ENCODE assay signal across 16 mouse cellular contexts in genomic region chr5:142931241-142931745, GRCm38 (mm10). TPM values are rescaled to one million over a fixed set of nuclear protein-coding genes. Genes with fewer than 3 reads are reported as not detected.
DNase-seq lines count a peak whose midpoint lies in the region; ATAC-seq and TF ChIP-seq lines count a peak whose summit lies in the region.
"Had no signal": no experiment of that assay in that cellular context is flagged by ENCODE, and none has a peak within 500 bp of the region (broad histone marks: within the 10 kb centered on the region; RNA-seq: fewer than 3 reads in every experiment).

No protein-coding gene starts in this region.

- no peaks in the 10 kb centered on the region for H3K9me3 ChIP-seq in heart, embryonic 12.5 days (replicated peaks)
- no peaks in the 10 kb centered on the region for H3K9me3 ChIP-seq in midbrain, embryonic 10.5 days (replicated peaks)
- no peaks in the 10 kb centered on the region for H3K9me3 ChIP-seq in midbrain, embryonic 11.5 days (ENCODE audit: control insufficient read depth, low read length)
- no peaks in the 10 kb centered on the region for H3K9me3 ChIP-seq in limb, embryonic 10.5 days (replicated peaks)
- H3K9me3 ChIP-seq in forebrain, embryonic 13.5 days (replicated peaks), result no peaks in the 10 kb centered on the region
- H3K9me3 ChIP-seq: midbrain, embryonic 15.5 days had no signal

- peaks cover 33% of the 10 kb centered on the region for H3K4me1 ChIP-seq in heart, embryonic 12.5 days (replicated peaks)
- H3K4me1 ChIP-seq in midbrain, embryonic 10.5 days, result peaks cover 39% of the 10 kb centered on the region
- H3K4me1 ChIP-seq in midbrain, embryonic 11.5 days (ENCODE audit: control insufficient read depth, insufficient read depth, low read length), result peaks cover 15% of the 10 kb centered on the region
- peaks cover 46% of the 10 kb centered on the region for H3K4me1 ChIP-seq in limb, embryonic 10.5 days
- H3K4me1 ChIP-seq in small intestine, adult 2 months (ENCODE audit: control insufficient read depth, insufficient read depth, insufficient read length, low read length), result peaks cover 31% of the 10 kb centered on the region; the same call in 1 of the 2 replicates
- H3K4me1 ChIP-seq in forebrain, embryonic 13.5 days, result peaks cover 21% of the 10 kb centered on the region

- H3K9ac ChIP-seq in heart, embryonic 12.5 days, result no peak overlapping the region
- H3K9ac ChIP-seq in midbrain, embryonic 11.5 days (ENCODE audit: low read length), result no peak overlapping the region
- no peak overlapping the region for H3K9ac ChIP-seq in forebrain, embryonic 13.5 days
- H3K9ac ChIP-seq: hindbrain, embryonic 14.5 days; midbrain, embryonic 15.5 days had no signal

- no peak overlapping the region for H3K27ac ChIP-seq in heart, embryonic 12.5 days (ENCODE audit: poor library complexity, severe bottlenecking)
- H3K27ac ChIP-seq in midbrain, embryonic 10.5 days (replicated peaks), result peak overlapping the region; percentile 17; the same call in 1 of the 2 replicates
- no peak overlapping the region for H3K27ac ChIP-seq in midbrain, embryonic 11.5 days (ENCODE audit: low read depth, low read length)
- H3K27ac ChIP-seq in limb, embryonic 10.5 days, result peak overlapping the region; percentile 42
- peak overlapping the region; percentile 29; the same call in 1 of the 2 replicates for H3K27ac ChIP-seq in small intestine, adult 2 months (ENCODE audit: insufficient read depth, low read depth, low read length)
- H3K27ac ChIP-seq in forebrain, embryonic 13.5 days, result no peak overlapping the region
- H3K27ac ChIP-seq: hindbrain, embryonic 14.5 days; midbrain, embryonic 15.5 days had no signal

- DNase-seq in heart, adult 11 months, result peak; percentile 93
- no peak for DNase-seq in midbrain, embryonic 10.5 days (ENCODE audit: low spot score)
- DNase-seq in midbrain, embryonic 11.5 days (ENCODE audit: low spot score, missing footprints), result no peak
- no peak for DNase-seq in limb, embryonic 10.5 days (ENCODE audit: low spot score)
- DNase-seq in thymus, postnatal 14 days, result no peak
- DNase-seq: adrenal gland, adult 2 months; kidney, adult 9 months; retina, postnatal 1 day had no signal

- H3K27me3 ChIP-seq in heart, embryonic 12.5 days (replicated peaks), result no peaks in the 10 kb centered on the region
- peaks cover 47% of the 10 kb centered on the region for H3K27me3 ChIP-seq in midbrain, embryonic 10.5 days (ENCODE audit: low read depth, poor library complexity, severe bottlenecking)
- H3K27me3 ChIP-seq in midbrain, embryonic 11.5 days (ENCODE audit: control insufficient read depth, insufficient read depth, low read length), result peaks cover 4% of the 10 kb centered on the region; the same call in 1 of the 2 replicates
- H3K27me3 ChIP-seq in limb, embryonic 10.5 days (ENCODE audit: low read depth, poor library complexity, severe bottlenecking), result no peaks in the 10 kb centered on the region
- no peaks in the 10 kb centered on the region for H3K27me3 ChIP-seq in small intestine, adult 2 months (ENCODE audit: control insufficient read depth, insufficient read depth, low read length)
- peaks cover 12% of the 10 kb centered on the region; the same call in 1 of the 2 replicates for H3K27me3 ChIP-seq in forebrain, embryonic 13.5 days
- H3K27me3 ChIP-seq: Patski had no signal

- TF ChIP-seq POLR2A in small intestine, adult 2 months (IDR thresholded peaks at IDR 0.05; ENCODE audit: low read depth, low read length), result no peak

- no peaks in the 10 kb centered on the region for H3K36me3 ChIP-seq in heart, embryonic 12.5 days
- H3K36me3 ChIP-seq in midbrain, embryonic 10.5 days, result no peaks in the 10 kb centered on the region
- no peaks in the 10 kb centered on the region for H3K36me3 ChIP-seq in midbrain, embryonic 11.5 days (ENCODE audit: control insufficient read depth, insufficient read depth, low read length)
- H3K36me3 ChIP-seq in limb, embryonic 10.5 days, result no peaks in the 10 kb centered on the region
- no peaks in the 10 kb centered on the region for H3K36me3 ChIP-seq in small intestine, adult 2 months (ENCODE audit: control insufficient read depth, insufficient read depth, low read length)
- no peaks in the 10 kb centered on the region for H3K36me3 ChIP-seq in forebrain, embryonic 13.5 days (ENCODE audit: poor library complexity, severe bottlenecking)
- H3K36me3 ChIP-seq: midbrain, embryonic 15.5 days had no signal

- no peak overlapping the region for H3K4me3 ChIP-seq in heart, embryonic 12.5 days
- H3K4me3 ChIP-seq in midbrain, embryonic 10.5 days, result no peak overlapping the region
- H3K4me3 ChIP-seq in midbrain, embryonic 11.5 days (ENCODE audit: low read depth, low read length), result no peak overlapping the region
- H3K4me3 ChIP-seq in limb, embryonic 10.5 days, result no peak overlapping the region
- H3K4me3 ChIP-seq in small intestine, adult 2 months (ENCODE audit: low read depth, low read length), result no peak overlapping the region
- no peak overlapping the region for H3K4me3 ChIP-seq in forebrain, embryonic 13.5 days
- H3K4me3 ChIP-seq: heart, adult 2 months; midbrain, embryonic 15.5 days had no signal

- H3K4me2 ChIP-seq in heart, embryonic 12.5 days, result no peak overlapping the region
- H3K4me2 ChIP-seq in midbrain, embryonic 11.5 days, result no peak overlapping the region
- no peak overlapping the region for H3K4me2 ChIP-seq in forebrain, embryonic 13.5 days
- H3K4me2 ChIP-seq: hindbrain, embryonic 14.5 days; midbrain, embryonic 15.5 days had no signal

- no peak for TF ChIP-seq CTCF in small intestine, adult 2 months (IDR thresholded peaks at IDR 0.05; ENCODE audit: extremely low read depth, insufficient read length, insufficient replicate concordance, low read depth, low read length)

- WGBS in heart, embryonic 12.5 days, result 77% methylated on average over 9 of the region's 9 CpGs
- WGBS in midbrain, embryonic 10.5 days, result 88% methylated on average over 9 of the region's 9 CpGs
- 84% methylated on average over 9 of the region's 9 CpGs for WGBS in midbrain, embryonic 11.5 days
- WGBS in limb, embryonic 10.5 days, result 88% methylated on average over 9 of the region's 9 CpGs
- 85% methylated on average over 9 of the region's 9 CpGs for WGBS in small intestine, adult 2 months
- 86% methylated on average over 9 of the region's 9 CpGs for WGBS in forebrain, embryonic 13.5 days

- no peak for ATAC-seq in heart, embryonic 12.5 days (ENCODE audit: insufficient number of reproducible peaks, low FRiP score)
- no peak for ATAC-seq in midbrain, embryonic 11.5 days (ENCODE audit: low FRiP score)
- ATAC-seq in forebrain, embryonic 13.5 days, result no peak
- ATAC-seq: lung, postnatal 0 days; midbrain, embryonic 15.5 days; Patski had no signal

RNA-seq across cellular contexts. Expression of gene Actb, which starts 24.7 kb away (rescaled TPM):
- 6,292 and 6,382 TPM in 2 replicates for polyA plus RNA-seq in heart, embryonic 12.5 days (2016; fragmentation: Nextera tagmentation; extraction: Ambion mirVana)
- 12,690 and 13,877 TPM in 2 replicates for polyA plus RNA-seq in midbrain, embryonic 10.5 days (2016; fragmentation: Nextera tagmentation; extraction: Ambion mirVana)
- 14,142 and 15,094 TPM in 2 replicates for polyA plus RNA-seq in midbrain, embryonic 11.5 days (2014; fragmentation: Nextera tagmentation; extraction: Ambion mirVana)
- polyA plus RNA-seq in limb, embryonic 10.5 days (2016; fragmentation: Nextera tagmentation; extraction: Ambion mirVana), result 13,950 and 14,682 TPM in 2 replicates
- 4,701 and 11,894 TPM in 2 replicates for polyA plus RNA-seq in small intestine, adult 2 months (2012; rRNA removed)
- 15,903 and 18,325 TPM in 2 replicates for polyA plus RNA-seq in forebrain, embryonic 13.5 days (2015; fragmentation: Nextera tagmentation; extraction: Ambion mirVana)

RNA-seq across cellular contexts. Expression of gene Fscn1, which starts 28.9 kb away (rescaled TPM):
- polyA plus RNA-seq in heart, embryonic 12.5 days (2016; fragmentation: Nextera tagmentation; extraction: Ambion mirVana), result 201 and 205 TPM in 2 replicates
- polyA plus RNA-seq in midbrain, embryonic 10.5 days (2016; fragmentation: Nextera tagmentation; extraction: Ambion mirVana), result 675 and 709 TPM in 2 replicates
- polyA plus RNA-seq in midbrain, embryonic 11.5 days (2014; fragmentation: Nextera tagmentation; extraction: Ambion mirVana), result 566 and 605 TPM in 2 replicates
- 806 and 864 TPM in 2 replicates for polyA plus RNA-seq in limb, embryonic 10.5 days (2016; fragmentation: Nextera tagmentation; extraction: Ambion mirVana)
- 12.3 and 15.0 TPM in 2 replicates for polyA plus RNA-seq in small intestine, adult 2 months (2012; rRNA removed)
- 521 and 522 TPM in 2 replicates for polyA plus RNA-seq in forebrain, embryonic 13.5 days (2015; fragmentation: Nextera tagmentation; extraction: Ambion mirVana)

RNA-seq across cellular contexts. Expression of gene Fbxl18, which starts 36.1 kb away (rescaled TPM):
- 11.5 and 12.9 TPM in 2 replicates for polyA plus RNA-seq in heart, embryonic 12.5 days (2016; fragmentation: Nextera tagmentation; extraction: Ambion mirVana)
- polyA plus RNA-seq in midbrain, embryonic 10.5 days (2016; fragmentation: Nextera tagmentation; extraction: Ambion mirVana), result 23.4 and 24.6 TPM in 2 replicates
- 10.5 and 11.8 TPM in 2 replicates for polyA plus RNA-seq in midbrain, embryonic 11.5 days (2014; fragmentation: Nextera tagmentation; extraction: Ambion mirVana)
- 20.9 and 22.8 TPM in 2 replicates for polyA plus RNA-seq in limb, embryonic 10.5 days (2016; fragmentation: Nextera tagmentation; extraction: Ambion mirVana)
- polyA plus RNA-seq in small intestine, adult 2 months (2012; rRNA removed), result 17.0 and 28.4 TPM in 2 replicates
- polyA plus RNA-seq in forebrain, embryonic 13.5 days (2015; fragmentation: Nextera tagmentation; extraction: Ambion mirVana), result 30.7 and 35.1 TPM in 2 replicates

Comparison
In these comparisons a context has a peak if more than half of its experiments do, and no peak if none do; other contexts are left out.
1. H3K27ac ChIP-seq: peak in midbrain, embryonic 10.5 days (single experiment), limb, embryonic 10.5 days (single experiment) and small intestine, adult 2 months (single experiment); none in heart, embryonic 12.5 days (single experiment), midbrain, embryonic 11.5 days (single experiment) and forebrain, embryonic 13.5 days (single experiment).
2. RNA of gene Fscn1, which starts 28.9 kb away (polyA plus RNA-seq): 806 to 864 TPM in limb, embryonic 10.5 days, 675 to 709 TPM in midbrain, embryonic 10.5 days, 566 to 605 TPM in midbrain, embryonic 11.5 days, 521 to 522 TPM in forebrain, embryonic 13.5 days and 201 to 205 TPM in heart, embryonic 12.5 days; 12.3 to 15.0 TPM in small intestine, adult 2 months; every median in the first group is over 10 times any median in the second.